24 mouse cellular contexts compared by ENCODE assay signal in genomic region chr7:36491173-36491581, GRCm38 (mm10).
A peak's percentile ranks its signal among the peaks of the same experiment; 100 is the strongest.
DNase-seq lines count a peak whose midpoint lies in the region; ATAC-seq and TF ChIP-seq lines count a peak whose summit lies in the region.
"Had no signal": no experiment of that assay in that cellular context is flagged by ENCODE, and none has a peak within 500 bp of the region (broad histone marks: within the 10 kb centered on the region; RNA-seq: fewer than 3 reads in every experiment).

No protein-coding gene starts in this region.

- no peak overlapping the region for H3K9ac ChIP-seq in forebrain, embryonic 14.5 days (ENCODE audit: low read length)
- no peak overlapping the region for H3K9ac ChIP-seq in forebrain, embryonic 12.5 days
- H3K9ac ChIP-seq: liver, embryonic 15.5 days; lung, embryonic 15.5 days; neural tube, embryonic 15.5 days; stomach, embryonic 15.5 days had no signal

- peak; percentile 16 for DNase-seq in forebrain, embryonic 14.5 days (ENCODE audit: low spot score)
- DNase-seq in layer of hippocampus, adult 11-12 months (ENCODE audit: low spot score): peak; percentile 23
- DNase-seq in layer of hippocampus, adult 9-10 months (ENCODE audit: low spot score): no peak
- peak; percentile 43 to 46 for DNase-seq in layer of hippocampus, adult 2 months (ENCODE audit: low spot score in 2 of 2)
- DNase-seq in thymus, postnatal 25 days: no peak
- DNase-seq: adrenal gland, postnatal 36 days; heart, postnatal 4 days; kidney, adult 18-20 months; liver; lung, postnatal 36 days; right cerebral cortex, adult 18-20 months; right cerebral cortex, postnatal 4 days; thymus, postnatal 4 days had no signal

- ATAC-seq in forebrain, embryonic 14.5 days: no peak
- ATAC-seq in forebrain, embryonic 12.5 days (ENCODE audit: low FRiP score): no peak
- ATAC-seq in megakaryocyte progenitor cell, adult 5-6 weeks (replicated peaks; ENCODE audit: poor library complexity): no peak
- ATAC-seq: inflammation-experienced regulatory T-cells, adult 6 months had no signal

- no peak for TF ChIP-seq CTCF in layer of hippocampus, adult 2 months (conservative IDR thresholded peaks at IDR 0.05)

- no peaks in the 10 kb centered on the region for H3K4me1 ChIP-seq in forebrain, embryonic 14.5 days (ENCODE audit: control insufficient read depth, insufficient read depth, low read length)
- H3K4me1 ChIP-seq in forebrain, embryonic 12.5 days: no peaks in the 10 kb centered on the region
- H3K4me1 ChIP-seq: embryonic facial prominence, embryonic 10.5 days; heart, embryonic 10.5 days; limb, embryonic 10.5 days; liver, embryonic 15.5 days; lung, embryonic 15.5 days; midbrain, embryonic 10.5 days; stomach, embryonic 15.5 days had no signal

- no peaks in the 10 kb centered on the region for H3K9me3 ChIP-seq in forebrain, embryonic 14.5 days (replicated peaks; ENCODE audit: control insufficient read depth, low read length)
- no peaks in the 10 kb centered on the region for H3K9me3 ChIP-seq in forebrain, embryonic 12.5 days
- H3K9me3 ChIP-seq: embryonic facial prominence, embryonic 10.5 days; heart, embryonic 10.5 days; limb, embryonic 10.5 days; liver, embryonic 15.5 days; lung, embryonic 15.5 days; midbrain, embryonic 10.5 days; neural tube, embryonic 15.5 days; stomach, embryonic 15.5 days had no signal

- no peak overlapping the region for H3K4me2 ChIP-seq in forebrain, embryonic 14.5 days (ENCODE audit: low read length)
- H3K4me2 ChIP-seq in forebrain, embryonic 12.5 days: no peak overlapping the region
- H3K4me2 ChIP-seq: liver, embryonic 15.5 days; lung, embryonic 15.5 days; neural tube, embryonic 15.5 days; stomach, embryonic 15.5 days had no signal

- WGBS in forebrain, embryonic 14.5 days: 72% methylated on average over 10 of the region's 10 CpGs
- WGBS in forebrain, embryonic 12.5 days: 79% methylated on average over 10 of the region's 10 CpGs

- no peaks in the 10 kb centered on the region for H3K27me3 ChIP-seq in forebrain, embryonic 14.5 days (replicated peaks; ENCODE audit: control insufficient read depth, insufficient read depth, low read length)
- H3K27me3 ChIP-seq in forebrain, embryonic 12.5 days: no peaks in the 10 kb centered on the region
- H3K27me3 ChIP-seq: liver, embryonic 15.5 days; lung, embryonic 15.5 days; neural tube, embryonic 15.5 days; stomach, embryonic 15.5 days had no signal

- H3K27ac ChIP-seq in forebrain, embryonic 14.5 days (ENCODE audit: low read depth, low read length): no peak overlapping the region
- H3K27ac ChIP-seq in forebrain, embryonic 12.5 days: no peak overlapping the region
- H3K27ac ChIP-seq in layer of hippocampus, adult 2 months: peak overlapping the region; percentile 24
- H3K27ac ChIP-seq: embryonic facial prominence, embryonic 10.5 days; heart, embryonic 10.5 days; limb, embryonic 10.5 days; liver, embryonic 15.5 days; lung, embryonic 15.5 days; midbrain, embryonic 10.5 days; neural tube, embryonic 15.5 days; stomach, embryonic 15.5 days had no signal

- H3K36me3 ChIP-seq in forebrain, embryonic 14.5 days (ENCODE audit: control insufficient read depth, insufficient read depth, low read length): no peaks in the 10 kb centered on the region
- H3K36me3 ChIP-seq in forebrain, embryonic 12.5 days (replicated peaks): no peaks in the 10 kb centered on the region
- H3K36me3 ChIP-seq: embryonic facial prominence, embryonic 10.5 days; heart, embryonic 10.5 days; limb, embryonic 10.5 days; liver, embryonic 15.5 days; lung, embryonic 15.5 days; midbrain, embryonic 10.5 days; neural tube, embryonic 15.5 days; stomach, embryonic 15.5 days had no signal

- no peak overlapping the region for H3K4me3 ChIP-seq in forebrain, embryonic 14.5 days (ENCODE audit: low read depth, low read length)
- no peak overlapping the region for H3K4me3 ChIP-seq in forebrain, embryonic 12.5 days (replicated peaks)
- H3K4me3 ChIP-seq in layer of hippocampus, adult 2 months: peak overlapping the region; percentile 22; the same call in 1 of the 2 replicates
- H3K4me3 ChIP-seq: embryonic facial prominence, embryonic 10.5 days; heart, embryonic 10.5 days; limb, embryonic 10.5 days; liver, embryonic 15.5 days; lung, embryonic 15.5 days; midbrain, embryonic 10.5 days; neural tube, embryonic 15.5 days; stomach, embryonic 15.5 days had no signal

Comparison
In these comparisons a context has a peak if more than half of its experiments do, and no peak if none do; other contexts are left out.
1. DNase-seq: peak in forebrain, embryonic 14.5 days (single experiment), layer of hippocampus, adult 11-12 months (single experiment) and layer of hippocampus, adult 2 months (2 of 2); none in layer of hippocampus, adult 9-10 months (single experiment) and thymus, postnatal 25 days (single experiment).